Mouse (Mus musculus) limb, embryonic 13.5 days (tissue): ENCODE results near the gene Entpd1. TPM values are rescaled to one million over a fixed set of nuclear protein-coding genes. Genes with fewer than 3 reads are reported as not detected.

ENCODE experiments used
- ATAC-seq: fragments of 200-750 bp; cut with Nextera tagmentation; 2 replicates; pipeline ENCODE4 v1.8.0; 2017; ENCODE audit warnings: low read depth, moderate number of reproducible peaks, moderate TSS enrichment; ENCODE audit not compliant: low FRiP score
- H3K27ac ChIP-seq: fragments of 300-500 bp; sonication (generic); 2 replicates; pipeline ENCODE4 v1.5.1; 2015; ENCODE audit warnings: inconsistent platforms, mild to moderate bottlenecking, moderate library complexity
- H3K27me3 ChIP-seq: fragments of 300-500 bp; sonication (generic); 2 replicates; pipeline ENCODE4 v1.6.1; 2015; ENCODE audit warnings: mild to moderate bottlenecking, inconsistent platforms
- H3K36me3 ChIP-seq: fragments of 300-500 bp; sonication (generic); 2 replicates; pipeline ENCODE4 v1.6.1; 2015; ENCODE audit warnings: inconsistent platforms, mild to moderate bottlenecking, moderate library complexity
- H3K4me1 ChIP-seq: fragments of 300-500 bp; sonication (generic); 2 replicates; pipeline ENCODE4 v1.6.1; 2015; ENCODE audit warnings: inconsistent platforms
- H3K4me2 ChIP-seq: fragments of 300-500 bp; sonication (generic); replicated peaks from 2 replicates; pipeline ENCODE4 v1.6.1; 2015; ENCODE audit warnings: inconsistent platforms, mild to moderate bottlenecking, moderate library complexity
- H3K4me3 ChIP-seq: fragments of 300-500 bp; sonication (generic); 2 replicates; pipeline ENCODE4 v1.5.1; 2015; ENCODE audit warnings: moderate library complexity, mild to moderate bottlenecking, inconsistent platforms
- H3K9ac ChIP-seq: fragments of 300-500 bp; sonication (generic); 2 replicates; pipeline ENCODE4 v1.6.1; 2015; ENCODE audit warnings: mild to moderate bottlenecking, inconsistent platforms
- H3K9me3 ChIP-seq: fragments of 300-500 bp; sonication (generic); 2 replicates; pipeline ENCODE4 v1.6.1; 2016; ENCODE audit warnings: inconsistent platforms
- WGBS: fragments of 180-500 bp; shearing (Covaris S2); methylation state at CpG from one replicate; pipeline ENCODE4 v1.1.7; 2015; 5-methylcytosine and 5-hydroxymethylcytosine counted together
- polyA plus RNA-seq: library from polyadenylated mRNA; unstranded; fragments of >200 nt; fragmentation: Nextera tagmentation; extraction: Ambion mirVana; gene quantifications from 2 replicates; pipeline ENCODE4 v1.2.1, GENCODE M21; 2015

Gene Entpd1
- polyA plus RNA-seq, 1 experiment from 2014 or later, result 5.5 TPM

DNA sequence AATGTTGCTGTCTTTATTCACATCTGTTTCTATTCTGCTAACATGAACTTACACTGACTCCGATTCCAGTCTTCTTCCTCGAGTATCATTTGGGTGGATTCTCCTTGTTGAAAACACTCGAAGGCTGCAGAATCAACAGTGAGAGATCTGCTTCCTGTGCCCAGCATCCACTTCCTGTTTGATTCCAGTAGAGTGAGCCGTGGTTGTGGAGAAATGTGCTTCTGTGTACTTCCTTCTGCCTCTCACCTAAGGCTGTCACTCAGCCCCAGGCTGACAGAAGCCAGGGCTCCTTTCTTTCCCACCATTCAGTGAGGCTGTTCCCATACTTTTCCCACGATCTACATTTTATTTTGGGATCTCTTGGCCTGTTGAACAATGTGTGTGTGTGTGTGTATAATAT is 37.9 kb downstream of the Entpd1 start:
- 59% methylated on average over 5 of the region's 5 CpGs for WGBS

DNA sequence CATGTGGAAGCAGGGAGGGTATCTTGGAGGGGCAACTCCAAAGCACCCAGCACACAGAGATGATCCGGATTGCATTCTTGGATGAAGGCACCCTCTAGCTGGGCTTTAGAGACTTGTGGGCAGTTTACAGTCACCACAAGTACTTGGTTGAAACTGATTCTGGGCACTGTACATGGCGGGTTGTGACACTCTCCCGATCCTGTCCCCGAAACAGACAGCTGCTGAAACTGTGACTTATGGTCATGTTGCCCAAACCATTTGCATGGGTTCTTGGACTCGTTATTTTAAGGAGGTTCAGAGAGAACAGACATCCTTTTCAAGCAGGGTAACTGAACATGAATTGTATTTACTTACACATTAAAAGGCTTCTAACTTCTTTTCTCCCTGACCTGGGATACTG is 44.0 kb downstream of the Entpd1 start:
- H3K9me3 ChIP-seq, result no peaks in the 10 kb centered on the region
- no peaks in the 10 kb centered on the region for H3K36me3 ChIP-seq
- 84% methylated on average over 5 of the region's 5 CpGs for WGBS
- H3K27ac ChIP-seq, result no peak overlapping the region
- no peak overlapping the region for H3K9ac ChIP-seq
- ATAC-seq, result no peak
- H3K4me2 ChIP-seq, result no peak overlapping the region
- H3K4me3 ChIP-seq, result no peak overlapping the region
- H3K4me1 ChIP-seq, result peaks cover 21% of the 10 kb centered on the region
- peaks cover 12% of the 10 kb centered on the region; the same call in 1 of the 2 replicates for H3K27me3 ChIP-seq

More for the DNA sequence above, 37.9 kb downstream of the Entpd1 start:
- no peak overlapping the region for H3K4me3 ChIP-seq
- H3K27me3 ChIP-seq, result no peaks in the 10 kb centered on the region
- no peaks in the 10 kb centered on the region for H3K9me3 ChIP-seq
- H3K4me2 ChIP-seq, result no peak overlapping the region
- no peak for ATAC-seq
- peaks cover 18% of the 10 kb centered on the region for H3K4me1 ChIP-seq
- H3K36me3 ChIP-seq, result no peaks in the 10 kb centered on the region
- no peak overlapping the region for H3K27ac ChIP-seq
- no peak overlapping the region for H3K9ac ChIP-seq

DNA sequence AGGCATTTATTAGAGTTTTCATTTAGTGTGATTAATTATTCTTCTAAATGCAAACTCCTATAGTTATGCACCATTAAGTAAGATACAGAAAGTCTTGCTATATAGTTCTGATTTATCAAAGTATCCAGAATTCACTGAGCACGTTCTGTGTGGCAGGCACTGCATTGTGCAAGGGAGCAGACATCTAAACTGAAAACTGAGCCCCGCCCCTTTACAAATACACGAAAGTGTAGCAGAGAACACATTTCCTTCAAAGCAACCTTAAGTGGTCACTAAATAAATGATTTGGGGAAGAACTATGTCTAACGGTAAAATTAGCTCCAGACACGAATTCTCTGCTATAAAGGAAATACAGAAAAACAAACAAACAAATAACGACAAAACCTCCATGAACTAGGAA is 46.1 kb downstream of the Entpd1 start:
- H3K9me3 ChIP-seq, result no peaks in the 10 kb centered on the region
- 65% methylated on average over 6 of the region's 6 CpGs for WGBS
- H3K27me3 ChIP-seq, result peaks cover 12% of the 10 kb centered on the region; the same call in 1 of the 2 replicates
- H3K36me3 ChIP-seq, result no peaks in the 10 kb centered on the region
- no peak overlapping the region for H3K27ac ChIP-seq
- no peak for ATAC-seq
- H3K4me2 ChIP-seq, result no peak overlapping the region
- no peak overlapping the region for H3K4me3 ChIP-seq
- no peak overlapping the region for H3K9ac ChIP-seq
- H3K4me1 ChIP-seq, result peaks cover 27% of the 10 kb centered on the region

DNA sequence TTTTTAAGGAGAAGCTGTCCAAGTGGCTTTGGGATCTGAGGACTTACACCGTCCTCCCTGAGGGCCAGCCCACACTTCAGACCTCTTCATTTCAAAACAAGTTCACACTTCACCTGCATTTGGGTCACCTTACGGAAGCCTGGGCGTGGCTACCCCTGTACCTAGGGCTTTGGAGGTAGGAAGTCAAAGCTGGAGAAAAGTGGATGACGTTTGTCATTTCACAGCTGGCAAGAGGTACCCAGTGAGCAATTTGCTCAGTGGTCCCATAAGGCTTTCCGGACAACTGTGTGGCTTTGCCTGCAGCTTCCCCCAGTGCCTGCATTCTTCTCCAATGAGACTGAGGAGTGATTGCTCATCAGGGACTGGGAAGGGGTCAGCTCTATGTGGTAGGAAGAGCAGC is 46.8 kb downstream of the Entpd1 start:
- 44% methylated on average over 5 of the region's 5 CpGs for WGBS
- H3K27me3 ChIP-seq, result peaks cover 12% of the 10 kb centered on the region; the same call in 1 of the 2 replicates
- peak overlapping the region; percentile 66 for H3K4me2 ChIP-seq
- H3K4me1 ChIP-seq, result peaks cover 28% of the 10 kb centered on the region
- no peak for ATAC-seq
- no peaks in the 10 kb centered on the region for H3K9me3 ChIP-seq
- H3K27ac ChIP-seq, result no peak overlapping the region
- H3K9ac ChIP-seq, result no peak overlapping the region
- no peak overlapping the region for H3K4me3 ChIP-seq
- H3K36me3 ChIP-seq, result no peaks in the 10 kb centered on the region

DNA sequence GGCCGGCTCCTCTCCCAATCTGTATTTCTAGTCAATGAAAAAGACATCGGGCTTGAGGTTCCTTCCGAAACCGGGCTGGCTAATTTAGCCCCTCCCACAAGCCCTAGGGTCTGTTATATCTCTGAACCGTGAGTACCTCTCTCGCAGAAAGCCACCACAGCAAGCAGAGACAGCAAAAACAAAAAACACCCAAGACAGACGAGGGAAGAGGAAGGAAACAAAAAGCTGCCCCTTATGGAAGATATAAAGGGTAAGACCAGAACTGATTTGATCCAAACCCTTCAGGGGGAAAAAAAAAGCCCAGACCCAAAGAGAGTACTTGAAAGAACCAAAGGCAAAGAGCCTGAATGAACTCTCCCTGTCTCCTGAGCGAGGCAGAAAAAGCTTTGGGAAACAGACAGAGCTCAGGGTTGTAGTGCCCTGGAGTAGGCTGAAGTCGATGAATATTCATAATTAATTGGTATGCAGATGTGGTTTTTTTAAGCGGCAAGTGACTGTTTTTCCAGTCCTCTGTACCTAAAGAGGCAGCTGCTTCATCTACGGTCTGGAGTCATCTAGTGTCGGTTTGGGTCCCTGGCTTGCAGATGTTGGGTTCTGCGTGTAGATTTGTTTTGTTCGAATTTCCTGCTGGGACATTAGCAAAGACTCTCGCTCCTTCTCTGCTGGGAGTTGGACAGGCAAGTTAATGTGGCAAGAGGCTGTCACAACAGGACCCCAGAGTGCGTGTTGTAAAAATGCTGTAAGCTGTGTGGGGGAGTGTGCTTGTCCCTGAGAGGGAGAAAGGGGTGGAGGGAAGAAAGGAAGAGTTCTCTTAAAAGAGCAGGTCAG is 47.7 kb downstream of the Entpd1 start:
- Histone ChIP-seq H3K9ac (peak overlapping the region; percentile 63), H3K4me2 (peak overlapping the region; percentile 66), H3K9me3 (no peaks in the 10 kb centered on the region), H3K27me3 (peaks cover 12% of the 10 kb centered on the region; the same call in 1 of the 2 replicates), H3K4me3 (peak overlapping the region; percentile 39), H3K4me1 (peaks cover 28% of the 10 kb centered on the region), H3K27ac (peak overlapping the region; percentile 28; the same call in 1 of the 2 replicates), H3K36me3 (no peaks in the 10 kb centered on the region)
- WGBS, result under 1% methylated on average over 16 of the region's 16 CpGs
- ATAC-seq, result no peak; the same call in 1 of the 2 replicates

DNA sequence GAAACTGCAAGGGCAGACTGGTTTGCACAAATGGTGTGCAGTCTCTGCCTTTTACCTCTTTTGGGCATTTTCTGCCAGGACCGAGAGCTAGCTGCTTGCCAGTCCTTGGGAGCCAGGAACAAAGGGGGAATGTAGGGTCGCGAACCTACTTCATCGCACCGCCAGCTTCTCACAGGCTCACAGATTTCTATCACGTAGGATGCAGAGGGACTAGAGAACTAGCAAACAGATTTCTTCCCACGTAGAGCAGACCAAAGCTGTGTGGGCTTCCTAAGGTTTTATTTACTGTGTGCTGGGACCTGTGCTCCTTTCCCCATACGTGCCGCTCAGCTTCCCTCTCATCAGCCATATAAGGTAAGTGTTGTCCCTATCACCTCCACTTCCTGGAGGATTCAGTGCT is 48.3 kb downstream of the Entpd1 start:
- Histone ChIP-seq H3K4me2 (peak overlapping the region; percentile 66), H3K36me3 (no peaks in the 10 kb centered on the region), H3K4me3 (peak overlapping the region; percentile 39), H3K4me1 (peaks cover 28% of the 10 kb centered on the region), H3K27ac (peak overlapping the region; percentile 28; the same call in 1 of the 2 replicates), H3K27me3 (peaks cover 12% of the 10 kb centered on the region; the same call in 1 of the 2 replicates), H3K9me3 (no peaks in the 10 kb centered on the region), H3K9ac (peak overlapping the region; percentile 63)
- no peak for ATAC-seq
- WGBS, result 10% methylated on average over 9 of the region's 9 CpGs

DNA sequence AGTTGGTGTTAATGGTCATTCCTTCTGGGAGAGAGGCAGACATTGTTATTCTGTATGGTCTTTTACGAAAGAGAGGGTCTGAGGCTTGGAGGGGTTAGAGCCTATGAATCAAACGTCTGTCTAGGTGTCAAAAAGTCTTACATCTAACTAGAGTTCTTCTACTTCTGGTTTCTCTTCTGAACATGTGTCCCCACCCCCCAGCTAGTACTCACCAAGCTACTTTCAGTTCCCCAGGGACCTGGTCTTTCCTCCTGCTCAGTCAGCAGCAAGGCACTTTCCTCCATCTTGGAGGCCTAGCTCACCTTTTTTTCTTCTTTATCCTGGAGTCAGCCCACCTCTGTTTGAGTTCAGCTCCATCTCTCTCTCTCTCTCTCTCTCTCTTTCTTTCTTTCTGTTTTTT is 48.9 kb downstream of the Entpd1 start:
- H3K4me2 ChIP-seq, result peak overlapping the region; percentile 66
- no peak overlapping the region for H3K27ac ChIP-seq
- H3K9ac ChIP-seq, result no peak overlapping the region
- H3K9me3 ChIP-seq, result no peaks in the 10 kb centered on the region
- WGBS, result 80% methylated on average over 2 of the region's 2 CpGs
- no peak for ATAC-seq
- H3K36me3 ChIP-seq, result no peaks in the 10 kb centered on the region
- peak overlapping the region; percentile 39; the same call in 1 of the 2 replicates for H3K4me3 ChIP-seq
- H3K27me3 ChIP-seq, result peaks cover 10% of the 10 kb centered on the region; the same call in 1 of the 2 replicates
- H3K4me1 ChIP-seq, result peaks cover 28% of the 10 kb centered on the region

DNA sequence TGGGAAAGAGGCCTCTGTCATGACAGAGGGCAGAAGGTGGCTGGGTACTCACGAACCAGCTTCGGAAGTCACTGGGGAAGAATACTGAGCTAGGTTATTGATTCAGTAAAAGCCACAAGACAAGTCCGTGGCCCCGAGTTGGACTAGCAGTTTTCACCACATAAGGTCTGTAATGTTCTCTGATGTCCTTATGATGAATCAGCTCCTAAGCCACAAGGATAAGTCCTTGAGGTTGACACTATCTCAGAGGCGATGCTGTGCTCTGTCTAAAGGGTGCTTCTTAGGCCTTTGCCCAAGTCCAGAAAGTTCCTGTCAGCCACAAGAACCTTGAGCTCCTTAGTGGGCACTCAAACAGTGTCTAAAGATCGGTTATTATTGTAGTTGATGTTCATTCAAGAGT is 49.7 kb downstream of the Entpd1 start:
- 92% methylated on average over 6 of the region's 6 CpGs for WGBS
- no peak overlapping the region for H3K4me2 ChIP-seq

DNA sequence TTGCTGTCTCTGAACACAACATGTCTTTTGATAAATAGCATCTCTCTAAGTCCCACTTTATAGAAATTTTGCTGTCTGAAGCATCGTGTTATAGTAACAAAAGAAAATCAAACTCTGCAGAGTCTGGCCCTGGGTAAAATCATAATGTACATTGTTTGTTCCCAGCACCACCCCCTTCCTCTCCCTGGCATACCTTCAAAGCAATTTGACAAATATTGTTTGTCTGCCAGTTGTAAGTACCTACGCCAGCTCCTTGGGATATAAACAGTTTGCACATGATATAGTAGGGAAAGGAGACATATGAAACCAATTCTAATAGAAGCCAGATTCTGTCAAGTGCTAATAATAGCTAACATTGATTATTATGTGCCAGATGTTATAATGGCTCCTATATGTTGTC is 50.6 kb downstream of the Entpd1 start:
- no peak overlapping the region for H3K4me2 ChIP-seq
- 43% methylated on average over 2 of the region's 2 CpGs for WGBS
- H3K36me3 ChIP-seq, result no peaks in the 10 kb centered on the region
- H3K27me3 ChIP-seq, result peaks cover 8% of the 10 kb centered on the region; the same call in 1 of the 2 replicates
- H3K27ac ChIP-seq, result no peak overlapping the region
- no peak for ATAC-seq
- H3K4me1 ChIP-seq, result peaks cover 28% of the 10 kb centered on the region
- H3K9me3 ChIP-seq, result no peaks in the 10 kb centered on the region
- H3K9ac ChIP-seq, result no peak overlapping the region
- H3K4me3 ChIP-seq, result no peak overlapping the region

More for the DNA sequence above, 49.7 kb downstream of the Entpd1 start:
- no peak for ATAC-seq
- Histone ChIP-seq H3K9ac (no peak overlapping the region), H3K27me3 (peaks cover 8% of the 10 kb centered on the region; the same call in 1 of the 2 replicates), H3K27ac (no peak overlapping the region), H3K36me3 (no peaks in the 10 kb centered on the region), H3K4me3 (no peak overlapping the region), H3K9me3 (no peaks in the 10 kb centered on the region), H3K4me1 (peaks cover 28% of the 10 kb centered on the region)

DNA sequence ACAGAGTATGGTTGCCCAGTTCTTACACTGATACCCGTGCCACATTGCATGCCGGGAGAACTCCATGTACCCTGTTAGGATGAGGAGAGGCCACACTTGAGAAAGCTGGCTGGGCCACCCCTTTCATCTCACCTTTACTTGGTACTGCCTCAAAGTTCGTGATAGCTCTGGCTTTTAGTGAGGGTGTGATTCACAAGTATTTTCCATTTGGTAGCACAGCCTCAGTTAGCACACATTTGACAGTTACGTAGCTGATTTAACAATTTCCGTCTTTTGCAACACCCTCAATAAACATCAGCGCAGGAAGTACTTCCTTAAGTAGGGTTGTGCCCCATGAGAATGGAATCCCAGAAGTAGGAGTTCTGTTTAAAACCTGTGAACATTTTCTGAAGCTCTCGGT is 53.6 kb downstream of the Entpd1 start:
- 70% methylated on average over 7 of the region's 7 CpGs for WGBS
- ATAC-seq, result no peak
- no peak overlapping the region for H3K4me2 ChIP-seq

DNA sequence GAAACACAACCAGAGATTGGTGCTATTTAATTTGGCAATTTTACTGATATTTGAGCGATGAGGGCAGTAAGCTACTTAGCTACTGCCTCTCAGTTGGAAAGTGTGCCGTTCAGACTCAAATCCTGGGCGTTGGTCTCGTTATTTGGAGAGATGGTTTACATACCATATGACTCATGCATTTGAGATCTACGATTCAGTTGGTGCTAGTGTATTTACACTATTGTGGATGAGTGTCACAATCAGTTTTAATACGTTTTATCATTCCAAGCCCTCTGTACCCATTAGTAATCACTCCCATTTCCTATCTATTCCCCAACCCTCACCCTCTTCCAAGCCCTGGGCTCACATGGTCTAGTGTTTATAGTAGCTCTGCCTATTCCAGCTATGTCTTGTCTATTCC is 54.9 kb downstream of the Entpd1 start:
- no peaks in the 10 kb centered on the region for H3K27me3 ChIP-seq
- WGBS, result 85% methylated on average over 6 of the region's 6 CpGs
- H3K27ac ChIP-seq, result no peak overlapping the region
- no peak overlapping the region for H3K4me2 ChIP-seq
- no peaks in the 10 kb centered on the region for H3K9me3 ChIP-seq
- H3K9ac ChIP-seq, result no peak overlapping the region
- peaks cover 7% of the 10 kb centered on the region; the same call in 1 of the 2 replicates for H3K4me1 ChIP-seq
- ATAC-seq, result no peak
- H3K4me3 ChIP-seq, result no peak overlapping the region
- H3K36me3 ChIP-seq, result no peaks in the 10 kb centered on the region

More for the DNA sequence above, 53.6 kb downstream of the Entpd1 start:
- Histone ChIP-seq H3K27ac (no peak overlapping the region), H3K4me1 (peaks cover 10% of the 10 kb centered on the region), H3K9ac (no peak overlapping the region), H3K9me3 (no peaks in the 10 kb centered on the region), H3K36me3 (no peaks in the 10 kb centered on the region), H3K27me3 (no peaks in the 10 kb centered on the region), H3K4me3 (no peak overlapping the region)

DNA sequence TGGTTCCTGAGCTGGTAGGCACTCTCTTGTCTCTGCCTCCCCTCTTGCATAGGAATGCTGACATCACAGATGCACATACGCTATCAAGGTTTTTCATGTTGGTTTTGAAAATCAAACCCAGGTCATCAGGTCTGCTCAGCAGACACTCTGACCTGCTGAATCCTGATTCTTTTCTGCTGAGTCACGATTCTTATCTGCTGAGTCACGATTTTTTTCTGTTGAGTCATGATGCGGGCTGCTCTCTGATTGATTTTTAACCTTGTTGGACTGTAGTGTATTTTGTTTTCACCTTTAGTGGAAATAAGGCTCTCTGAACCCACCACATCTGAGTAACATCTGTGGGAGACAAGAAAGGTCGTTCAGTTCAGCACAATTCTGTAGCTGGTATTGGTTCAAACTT is 63.2 kb downstream of the Entpd1 start:
- H3K9ac ChIP-seq, result no peak overlapping the region
- H3K36me3 ChIP-seq, result no peaks in the 10 kb centered on the region
- no peaks in the 10 kb centered on the region for H3K4me1 ChIP-seq
- H3K9me3 ChIP-seq, result no peaks in the 10 kb centered on the region
- 83% methylated on average over 5 of the region's 5 CpGs for WGBS
- no peak overlapping the region for H3K4me3 ChIP-seq
- H3K4me2 ChIP-seq, result no peak overlapping the region
- ATAC-seq, result no peak
- no peak overlapping the region for H3K27ac ChIP-seq
- no peaks in the 10 kb centered on the region for H3K27me3 ChIP-seq
